Comparison of ENCODE assay signal across 8 mouse cellular contexts in genomic region chr17:47511111-47512020, GRCm38 (mm10). TPM values are rescaled to one million over a fixed set of nuclear protein-coding genes. Genes with fewer than 3 reads are reported as not detected.
DNase-seq lines count a peak whose midpoint lies in the region; ATAC-seq and TF ChIP-seq lines count a peak whose summit lies in the region.

No protein-coding gene starts in this region.

- no peaks in the 10 kb centered on the region for H3K36me3 ChIP-seq in ES-Bruce4 (ENCODE audit: control insufficient read depth, insufficient read depth, low read length, poor library complexity, severe bottlenecking)
- no peaks in the 10 kb centered on the region for H3K36me3 ChIP-seq in forebrain, embryonic 13.5 days (ENCODE audit: poor library complexity, severe bottlenecking)
- H3K36me3 ChIP-seq in liver, postnatal 0 days (replicated peaks; ENCODE audit: insufficient read depth, low read length), result peaks cover 12% of the 10 kb centered on the region; the same call in 1 of the 2 replicates
- no peaks in the 10 kb centered on the region for H3K36me3 ChIP-seq in neural tube, embryonic 15.5 days

- peaks cover 18% of the 10 kb centered on the region for H3K4me1 ChIP-seq in ES-Bruce4 (ENCODE audit: control insufficient read depth, insufficient read depth, low read length)
- peaks cover 14% of the 10 kb centered on the region for H3K4me1 ChIP-seq in forebrain, embryonic 13.5 days
- H3K4me1 ChIP-seq in liver, postnatal 0 days (ENCODE audit: insufficient read depth), result peaks cover 70% of the 10 kb centered on the region
- H3K4me1 ChIP-seq in neural tube, embryonic 15.5 days, result peaks cover 18% of the 10 kb centered on the region

- H3K27me3 ChIP-seq in ES-Bruce4 (ENCODE audit: control insufficient read depth, insufficient read depth, low read length, poor library complexity, severe bottlenecking), result no peaks in the 10 kb centered on the region
- no peaks in the 10 kb centered on the region; the same call in 1 of the 2 replicates for H3K27me3 ChIP-seq in forebrain, embryonic 13.5 days
- H3K27me3 ChIP-seq in liver, postnatal 0 days (ENCODE audit: insufficient read depth, low read length), result no peaks in the 10 kb centered on the region
- no peaks in the 10 kb centered on the region for H3K27me3 ChIP-seq in neural tube, embryonic 15.5 days (replicated peaks)

- peak; percentile 75 for ATAC-seq in cerebellum, adult (ENCODE audit: insufficient number of reproducible peaks, low FRiP score, low TSS enrichment)
- ATAC-seq in forebrain, embryonic 13.5 days, result peak; percentile 88
- ATAC-seq in liver, postnatal 0 days, result peak; percentile 86
- ATAC-seq in neural tube, embryonic 15.5 days (ENCODE audit: low FRiP score), result peak; percentile 84

- intact Hi-C loops in heart, postnatal 10 days (cut with DNase I), result loop anchor here (1.0 to 5.0 kb wide), 2 partner anchors 85 to 176 kb away; partner anchors contain the start of genes Frs3 and Tomm6

- peak overlapping the region; percentile 42 for H3K4me2 ChIP-seq in forebrain, embryonic 13.5 days
- H3K4me2 ChIP-seq in liver, postnatal 0 days (ENCODE audit: low read depth, low read length), result peak overlapping the region; percentile 70
- H3K4me2 ChIP-seq in neural tube, embryonic 15.5 days, result peak overlapping the region; percentile 46

- peak; percentile 89 for TF ChIP-seq EP300 in ES-Bruce4 (IDR thresholded peaks at IDR 0.05; ENCODE audit: insufficient read depth, low read depth, low read length)
- TF ChIP-seq EP300 in liver, postnatal 0 days (IDR thresholded peaks at IDR 0.05; ENCODE audit: low read depth), result peak; percentile 90

- H3K9ac ChIP-seq in ES-Bruce4 (ENCODE audit: low read depth, poor library complexity, severe bottlenecking), result peak overlapping the region; percentile 55
- H3K9ac ChIP-seq in forebrain, embryonic 13.5 days, result no peak overlapping the region
- H3K9ac ChIP-seq in liver, postnatal 0 days (replicated peaks), result peak overlapping the region; percentile 66
- H3K9ac ChIP-seq in neural tube, embryonic 15.5 days (replicated peaks), result no peak overlapping the region

- 16% methylated on average over 25 of the region's 25 CpGs for WGBS in forebrain, embryonic 13.5 days
- WGBS in large intestine, adult 2 months, result 4% methylated on average over 25 of the region's 25 CpGs
- WGBS in liver, postnatal 0 days (ENCODE audit: insufficient replicate concordance), result 13% methylated on average over 25 of the region's 25 CpGs
- 18% methylated on average over 25 of the region's 25 CpGs for WGBS in neural tube, embryonic 15.5 days

- peak overlapping the region; percentile 58 for H3K4me3 ChIP-seq in ES-Bruce4 (ENCODE audit: low read depth, low read length)
- no peak overlapping the region; the same call in 1 of the 2 replicates for H3K4me3 ChIP-seq in forebrain, embryonic 13.5 days
- H3K4me3 ChIP-seq in liver, postnatal 0 days (ENCODE audit: low read depth, low read length), result peak overlapping the region; percentile 21
- peak overlapping the region; percentile 10; the same call in 1 of the 2 replicates for H3K4me3 ChIP-seq in neural tube, embryonic 15.5 days (replicated peaks)

- no peaks in the 10 kb centered on the region for H3K9me3 ChIP-seq in ES-Bruce4 (replicated peaks; ENCODE audit: control insufficient read depth, insufficient read depth, low read length, poor library complexity, severe bottlenecking)
- no peaks in the 10 kb centered on the region for H3K9me3 ChIP-seq in forebrain, embryonic 13.5 days (replicated peaks)
- no peaks in the 10 kb centered on the region for H3K9me3 ChIP-seq in liver, postnatal 0 days (ENCODE audit: low read length)
- H3K9me3 ChIP-seq in neural tube, embryonic 15.5 days (replicated peaks), result no peaks in the 10 kb centered on the region

- peak; percentile 53 for TF ChIP-seq POLR2A in ES-Bruce4 (IDR thresholded peaks at IDR 0.05; ENCODE audit: insufficient read depth, low read length)

- peak overlapping the region; percentile 98 for H3K27ac ChIP-seq in ES-Bruce4 (ENCODE audit: insufficient read depth, low read length)
- no peak overlapping the region for H3K27ac ChIP-seq in forebrain, embryonic 13.5 days
- H3K27ac ChIP-seq in liver, postnatal 0 days (ENCODE audit: low read depth), result peak overlapping the region; percentile 86
- peak overlapping the region; percentile 37 for H3K27ac ChIP-seq in neural tube, embryonic 15.5 days (replicated peaks)

- DNase-seq in heart, postnatal 10 days, result peak; percentile 99 to 100
- DNase-seq in large intestine, adult 2 months (ENCODE audit: low read depth, low spot score), result peak; percentile 94
- peak; percentile 98 for DNase-seq in liver, postnatal 0 days
- DNase-seq in testis, postnatal 14 days (ENCODE audit: low spot score), result peak; percentile 90

- peak; percentile 92 for TF ChIP-seq CTCF in ES-Bruce4 (IDR thresholded peaks at IDR 0.05; ENCODE audit: low read depth, low read length)
- TF ChIP-seq CTCF in liver, postnatal 0 days (IDR thresholded peaks at IDR 0.05; ENCODE audit: low read depth), result peak; percentile 99

RNA-seq across cellular contexts. Expression of gene Ccnd3, which starts 6.5 kb away (rescaled TPM):
- polyA plus RNA-seq in ES-Bruce4 (2011; ENCODE audit: insufficient read depth, insufficient read length, low read depth, missing spikeins), result 181 and 185 TPM in 2 replicates
- polyA plus RNA-seq in forebrain, embryonic 13.5 days (2015; fragmentation: Nextera tagmentation; extraction: Ambion mirVana), result 67.6 and 75.8 TPM in 2 replicates
- 100 to 1,000 TPM; 119 to 132 TPM for total RNA-seq in heart, postnatal 10 days (2021)
- polyA plus RNA-seq in large intestine, adult 2 months (2012; rRNA removed), result 57.0 and 63.7 TPM in 2 replicates
- polyA plus RNA-seq in liver, postnatal 0 days (2015; fragmentation: Nextera tagmentation; extraction: Ambion mirVana), result 249 and 250 TPM in 2 replicates
- polyA plus RNA-seq in neural tube, embryonic 15.5 days (2015; fragmentation: Nextera tagmentation; extraction: Ambion mirVana), result 76.5 and 139 TPM in 2 replicates

RNA-seq across cellular contexts. Expression of gene Taf8, which starts 9.3 kb away (rescaled TPM):
- polyA plus RNA-seq in ES-Bruce4 (2011; ENCODE audit: insufficient read depth, insufficient read length, low read depth, missing spikeins), result 45.5 and 46.6 TPM in 2 replicates
- polyA plus RNA-seq in forebrain, embryonic 13.5 days (2015; fragmentation: Nextera tagmentation; extraction: Ambion mirVana), result 26.5 and 31.0 TPM in 2 replicates
- 10 to 100 TPM; 14.0 to 15.5 TPM for total RNA-seq in heart, postnatal 10 days (2021)
- polyA plus RNA-seq in large intestine, adult 2 months (2012; rRNA removed), result 15.3 and 19.7 TPM in 2 replicates
- polyA plus RNA-seq in liver, postnatal 0 days (2015; fragmentation: Nextera tagmentation; extraction: Ambion mirVana), result 6.5 and 8.1 TPM in 2 replicates
- 19.5 and 21.5 TPM in 2 replicates for polyA plus RNA-seq in neural tube, embryonic 15.5 days (2015; fragmentation: Nextera tagmentation; extraction: Ambion mirVana)

Comparison
In these comparisons a context has a peak if more than half of its experiments do, and no peak if none do; other contexts are left out.
1. H3K9ac ChIP-seq: peak in ES-Bruce4 (single experiment) and liver, postnatal 0 days (single experiment); none in forebrain, embryonic 13.5 days (single experiment) and neural tube, embryonic 15.5 days (single experiment).
2. Peak in every context shown above with its lines, with median percentiles within 50 percentile points of each other: ATAC-seq, H3K4me2 ChIP-seq and DNase-seq.